Mouse (Mus musculus) C3H10T1/2 (cell line): ENCODE results near the gene Vmn1r137. TPM values are rescaled to one million over a fixed set of nuclear protein-coding genes. Genes with fewer than 3 reads are reported as not detected.

ENCODE experiments used
- polyA plus RNA-seq, 2 experiments: library from polyadenylated mRNA; unstranded; fragments of >200 nt; fragmentation: generic; extraction: Trizol; gene quantifications; one replicate each; pipeline ENCODE4 v1.2.1; 2012; ENCODE audit warnings: missing spikeins in 2 of 2

The Vmn1r137 gene
- not detected for polyA plus RNA-seq

DNA sequence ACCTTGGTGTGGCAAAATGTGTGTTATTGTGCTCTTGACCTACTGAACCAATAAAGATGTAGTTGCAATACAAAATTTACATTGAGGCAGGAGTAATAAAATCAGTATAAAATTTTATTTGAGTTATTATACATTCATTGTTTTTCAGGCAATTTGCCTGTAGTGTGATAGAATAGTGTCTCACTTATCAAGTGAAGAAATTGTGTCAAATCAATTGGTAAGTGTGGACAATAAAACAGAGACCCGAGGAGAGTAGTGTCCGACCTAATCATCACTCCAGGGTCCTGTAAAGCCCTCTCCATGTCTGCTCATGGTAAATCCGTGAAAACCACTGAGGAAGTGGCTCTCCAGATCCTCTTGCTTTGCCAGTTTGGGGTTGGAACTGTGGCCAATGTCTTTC lies at the start of gene Vmn1r137:
Gene Vmn1r137, plus strand, starts transcription at position 301 of the 400 bp plus-strand sequence.

DNA sequence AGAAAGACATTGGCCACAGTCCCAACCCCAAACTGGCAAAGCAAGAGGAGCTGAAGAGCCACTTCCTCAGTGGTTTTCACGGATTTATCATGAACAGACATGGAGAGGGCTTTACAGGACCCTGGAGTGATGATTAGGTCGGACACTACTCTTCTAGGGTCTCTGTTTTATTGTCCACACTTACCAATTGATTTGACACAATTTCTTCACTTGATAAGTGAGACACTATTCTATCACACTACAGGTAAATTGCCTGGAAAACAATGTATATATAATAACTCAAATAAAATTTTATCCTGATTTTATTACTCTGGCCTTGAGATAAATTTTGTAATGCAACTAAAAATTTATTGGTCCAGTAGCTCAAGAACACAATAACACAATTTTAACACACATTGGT lies 34.4 kb downstream of the Vmn1r137 start, which contains the start of gene Vmn1r138:
Gene Vmn1r138, minus strand, starts transcription at position 101 of the 400 bp plus-strand sequence.

Other genes with a start within 250 kb of the Vmn1r137 start
- gene Gm4175, start 233.1 kb upstream of the Vmn1r137 start, polyA plus RNA-seq = not detected
- gene Gm4177, start 197.9 kb upstream of the Vmn1r137 start, polyA plus RNA-seq = not detected
- gene Vmn1r135, start 162.2 kb upstream of the Vmn1r137 start, polyA plus RNA-seq = not detected
- not detected for gene Gm5725, start 150.3 kb upstream of the Vmn1r137 start, polyA plus RNA-seq
- gene Gm5891, start 73.3 kb upstream of the Vmn1r137 start, polyA plus RNA-seq = not detected
- not detected for gene Vmn1r138, start 34.3 kb downstream of the Vmn1r137 start, polyA plus RNA-seq
- gene Gm6176, start 61.7 kb downstream of the Vmn1r137 start, polyA plus RNA-seq = not detected
- gene Vmn1r139, start 74.5 kb downstream of the Vmn1r137 start, polyA plus RNA-seq = not detected
- gene Gm16451, start 123.7 kb downstream of the Vmn1r137 start, polyA plus RNA-seq = not detected
- gene Gm10666, start 140.2 kb downstream of the Vmn1r137 start, polyA plus RNA-seq = not detected
- gene Vmn1r142, start 169.4 kb downstream of the Vmn1r137 start, polyA plus RNA-seq = not detected
- gene Vmn1r143, start 194.8 kb downstream of the Vmn1r137 start, polyA plus RNA-seq = not detected
- not detected for gene Gm8653, start 206.7 kb downstream of the Vmn1r137 start, polyA plus RNA-seq
- gene Gm8453, start 234.9 kb downstream of the Vmn1r137 start, polyA plus RNA-seq = not detected